Mouse (Mus musculus): ENCODE measurements at regions not wholly inside any gene's neighbourhood (a gene's known extent, or its start where the extent isn't known, plus 50 kb on each side); places are given as distances from the start of the nearest gene placed in this dataset.

DNA sequence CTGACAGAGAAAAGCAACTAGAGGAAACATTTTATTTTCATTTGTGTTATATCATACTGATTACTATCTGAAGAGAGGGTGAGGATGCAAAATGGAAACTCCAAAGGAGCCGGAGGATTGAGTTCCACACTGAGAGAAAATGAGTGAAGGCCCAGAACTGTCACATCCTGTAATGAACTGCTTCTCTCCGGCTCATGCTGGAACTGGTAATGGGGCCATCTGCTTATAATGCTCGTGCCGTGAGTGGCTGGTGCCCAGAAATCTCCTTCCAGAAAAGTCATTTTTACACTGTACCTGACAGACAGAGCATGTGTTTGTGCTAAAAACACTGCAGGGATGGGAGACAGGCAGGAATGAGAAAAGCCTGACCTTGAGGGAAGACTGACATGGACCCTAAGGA is 483.5 kb upstream of the Pkdcc start:
- DNase-seq, result no peak

GRCm38 (mm10) chr17:82742445-82742844 is 472.6 kb upstream of the Pkdcc start:
- no peak for DNase-seq

GRCm38 (mm10) chr17:82757400-82757799 is 457.7 kb upstream of the Pkdcc start:
- no peak for DNase-seq

GRCm38 (mm10) chr17:82779096-82779495 is 436.0 kb upstream of the Pkdcc start:
- no peak for DNase-seq

DNA sequence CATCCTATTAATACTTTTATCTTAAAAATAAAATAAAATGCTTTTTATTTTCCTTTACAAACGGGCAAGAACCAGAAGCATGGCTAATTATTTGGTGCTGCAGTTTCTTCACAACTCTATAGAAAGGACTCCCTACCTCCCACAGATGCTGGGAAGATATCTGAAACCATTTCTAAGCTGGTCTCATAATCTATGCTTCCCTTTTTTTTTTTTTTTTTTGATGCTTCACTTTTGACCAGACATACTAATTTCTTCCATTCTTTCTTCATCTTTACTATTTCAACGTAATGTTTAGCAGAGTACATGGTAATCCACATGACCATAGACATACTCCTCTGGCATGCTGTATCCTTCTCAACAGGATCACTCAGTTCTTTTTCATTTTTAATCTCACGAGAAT is 393.0 kb upstream of the Pkdcc start:
- no peak for DNase-seq

GRCm38 (mm10) chr17:82824057-82824456 is 391.0 kb upstream of the Pkdcc start:
- DNase-seq, result no peak

- DNase-seq, result no peak
Measured at GRCm38 (mm10) chr17:82824619-82825018, 390.5 kb upstream of the Pkdcc start.

DNA sequence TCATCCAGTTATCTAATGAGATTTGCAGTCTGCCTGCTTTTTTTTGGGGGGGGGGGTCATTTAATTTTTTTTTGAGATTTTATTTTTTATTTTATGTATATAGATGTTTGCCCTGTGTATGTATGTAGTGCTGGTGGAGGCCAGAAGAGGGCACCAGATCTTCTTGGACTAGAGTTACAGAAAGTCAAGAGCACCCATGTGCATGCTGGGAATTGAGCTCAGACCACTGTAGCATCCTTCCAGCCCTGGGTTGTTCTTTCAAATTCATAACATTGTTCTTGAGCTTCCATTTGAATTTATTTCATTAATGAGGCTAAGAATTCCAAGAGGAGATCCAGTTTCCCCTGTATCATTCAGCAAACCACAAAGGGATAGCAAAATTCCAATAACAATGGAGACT is 387.9 kb upstream of the Pkdcc start:
- DNase-seq, result no peak

DNA sequence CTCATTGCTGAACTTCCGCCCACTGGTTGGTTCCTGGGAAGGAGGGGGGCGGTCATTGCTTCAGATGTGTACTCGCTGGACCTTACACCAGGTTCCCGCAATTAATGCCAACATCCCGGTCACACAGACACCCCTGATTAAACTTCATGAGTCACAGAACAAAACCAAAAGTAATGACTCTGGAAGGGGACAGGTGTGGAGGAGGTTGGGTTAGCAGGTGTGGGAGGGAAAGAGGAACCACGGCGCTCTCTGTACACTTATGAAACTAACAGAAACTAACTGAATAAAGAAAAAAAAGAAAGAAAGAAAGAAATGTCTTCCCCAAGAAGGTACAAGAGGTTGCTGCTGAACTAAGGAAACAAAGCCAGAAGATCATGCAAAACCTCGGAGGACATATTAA is 387.3 kb upstream of the Pkdcc start:
- DNase-seq, result no peak

GRCm38 (mm10) chr17:82828434-82828997 is 386.6 kb upstream of the Pkdcc start:
- DNase-seq, result no peak

DNA sequence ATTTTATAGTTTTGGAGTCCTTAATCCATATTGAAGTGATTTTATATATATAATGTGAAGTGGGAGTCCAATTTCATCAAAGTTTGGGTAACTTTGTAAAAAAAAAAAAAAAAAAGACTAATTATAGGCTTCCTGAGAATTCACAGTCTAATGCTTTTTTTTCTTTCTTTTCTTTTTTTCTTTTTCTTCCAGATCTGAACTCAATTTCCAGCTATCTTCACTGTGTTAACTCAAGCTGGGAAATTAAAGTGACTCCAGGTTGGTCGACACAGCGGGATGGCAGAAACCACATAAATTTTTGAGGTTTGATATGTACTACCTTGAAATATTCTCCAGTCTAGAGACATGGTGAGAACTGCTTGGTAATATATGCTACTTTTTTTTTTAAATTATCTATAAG is 385.7 kb upstream of the Pkdcc start:
- no peak for DNase-seq

GRCm38 (mm10) chr17:82834177-82834576 is 380.9 kb upstream of the Pkdcc start:
- no peak for DNase-seq

GRCm38 (mm10) chr17:82836115-82836514 is 379.0 kb upstream of the Pkdcc start:
- no peak for DNase-seq

GRCm38 (mm10) chr17:82846776-82847494 is 368.2 kb upstream of the Pkdcc start:
- no peak for DNase-seq

- DNase-seq, result peak; percentile 59
Measured at GRCm38 (mm10) chr17:82857199-82858147, 357.6 kb upstream of the Pkdcc start.

GRCm38 (mm10) chr17:82860391-82860790 is 354.7 kb upstream of the Pkdcc start:
- no peak for DNase-seq

DNA sequence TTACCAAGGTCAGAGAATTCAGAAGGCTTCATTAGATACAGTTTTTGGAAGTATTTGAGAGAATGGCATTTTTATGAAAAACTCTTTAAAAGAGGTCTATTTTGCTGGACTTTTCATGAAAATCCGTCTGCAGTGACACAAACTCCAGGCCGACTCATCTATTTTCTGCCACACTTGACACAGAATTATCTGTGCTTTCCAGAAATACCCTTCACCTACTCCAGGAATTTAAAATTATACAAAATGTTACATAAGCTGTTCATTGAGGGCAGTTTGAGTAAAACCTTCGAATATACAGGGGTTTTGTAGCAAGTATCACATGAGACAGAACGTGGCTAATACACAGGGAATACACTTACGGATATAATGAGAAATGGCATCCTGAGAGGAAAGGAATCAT is 354.1 kb upstream of the Pkdcc start:
- no peak for DNase-seq

DNA sequence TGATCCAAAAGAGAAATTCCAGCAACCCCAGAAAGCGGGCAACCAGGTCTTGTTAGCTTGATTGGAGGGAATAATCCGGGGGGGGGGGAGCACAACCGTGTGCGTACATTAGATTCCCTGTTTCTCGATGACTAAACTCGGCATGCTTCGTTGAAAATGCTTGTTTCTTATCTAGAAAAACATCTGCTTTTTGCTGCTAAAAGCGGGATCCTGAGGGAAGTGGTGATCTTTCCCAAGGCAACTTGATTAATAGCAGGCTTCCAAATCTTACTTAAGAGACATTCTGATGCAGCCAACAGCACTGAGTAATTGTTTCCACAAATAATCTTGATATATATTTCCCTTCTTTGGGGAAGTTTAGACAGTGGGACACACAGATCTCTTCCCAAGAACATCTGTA is 338.0 kb upstream of the Pkdcc start:
- DNase-seq, result no peak

GRCm38 (mm10) chr17:82900602-82901001 is 314.5 kb upstream of the Pkdcc start:
- DNase-seq, result no peak

GRCm38 (mm10) chr17:82901098-82901891 is 313.8 kb upstream of the Pkdcc start:
- peak; percentile 5 for DNase-seq

DNA sequence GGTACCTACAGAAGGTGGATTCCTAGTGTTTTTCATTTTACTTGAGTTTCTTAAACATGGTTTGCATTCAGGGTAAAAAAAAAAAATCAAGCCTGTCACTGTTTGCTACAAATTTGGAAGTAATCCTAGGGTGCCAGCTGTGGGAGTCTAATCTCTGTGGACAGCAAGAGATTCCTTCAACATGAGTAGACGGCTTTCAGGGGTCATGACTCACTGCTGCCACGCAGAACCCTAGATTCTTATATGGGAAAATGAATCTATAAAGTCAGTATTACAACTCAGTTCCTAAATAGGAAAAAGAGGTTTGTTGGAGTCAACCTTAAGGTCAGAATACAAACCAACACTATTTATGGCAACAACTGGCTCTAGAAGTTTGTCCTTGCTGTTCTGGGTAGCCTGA is 310.1 kb upstream of the Pkdcc start:
- DNase-seq, result no peak

DNA sequence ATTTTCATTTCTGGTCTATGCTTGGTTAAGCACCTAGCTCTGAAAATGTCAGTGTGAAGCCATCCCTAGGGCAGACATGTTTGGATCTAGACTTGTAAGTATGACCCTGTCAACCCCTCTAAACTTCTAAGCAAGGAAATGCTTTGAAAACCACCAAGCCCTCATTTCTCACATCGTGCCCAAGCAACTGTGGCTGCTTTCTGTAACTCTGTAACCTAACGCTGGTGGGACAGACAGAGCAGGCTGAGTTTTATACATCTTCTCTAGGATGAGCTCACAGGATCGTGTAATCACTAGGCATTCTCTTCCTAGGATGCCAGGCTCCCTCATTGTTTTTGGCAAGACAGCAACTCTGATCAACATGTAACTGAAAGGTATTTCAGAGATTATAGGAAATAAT is 309.6 kb upstream of the Pkdcc start:
- no peak for DNase-seq

DNA sequence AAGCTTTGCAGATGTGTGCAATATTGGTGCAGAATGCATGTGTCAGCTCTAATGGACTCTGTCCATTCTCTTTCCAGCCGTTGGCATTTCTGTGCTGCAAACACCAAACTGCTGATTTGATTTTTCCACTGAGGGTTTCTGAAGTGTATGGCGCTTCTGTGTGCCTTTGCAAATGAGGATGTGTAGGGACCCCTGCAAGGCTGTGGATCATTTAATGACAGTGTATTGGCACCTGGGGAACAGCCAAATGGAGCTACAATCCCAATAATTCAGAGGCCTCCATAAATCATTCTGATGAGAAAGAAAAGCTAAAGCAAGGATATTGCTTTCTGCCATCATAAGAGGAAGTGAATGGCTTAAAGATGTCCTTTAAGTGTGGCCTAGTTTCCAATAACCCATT is 305.9 kb upstream of the Pkdcc start:
- no peak for DNase-seq

Data from liver (tissue).